Comparison of ENCODE assay signal across 14 mouse cellular contexts in genomic region chr4:43447251-43447650, GRCm38 (mm10). TPM values are rescaled to one million over a fixed set of nuclear protein-coding genes. Genes with fewer than 3 reads are reported as not detected.
A peak's percentile ranks its signal among the peaks of the same experiment; 100 is the strongest.
DNase-seq lines count a peak whose midpoint lies in the region.
"Had no signal": no experiment of that assay in that cellular context is flagged by ENCODE, and none has a peak within 500 bp of the region (broad histone marks: within the 10 kb centered on the region; RNA-seq: fewer than 3 reads in every experiment).

No protein-coding gene starts in this region.

- peak; percentile 63 for DNase-seq in left cerebral cortex, postnatal 4 days
- DNase-seq in left cerebral cortex, adult 8-10 months (ENCODE audit: low spot score in 2 of 2): no peak
- peak; percentile 77 for DNase-seq in adrenal gland, postnatal 10 days
- DNase-seq in gastrocnemius, adult 18-20 months (ENCODE audit: low spot score): peak; percentile 66
- peak; percentile 66 for DNase-seq in skeletal muscle tissue, adult 2 months (ENCODE audit: low read depth, low spot score)
- no peak for DNase-seq in thymus, postnatal 25 days
- no peak for DNase-seq in kidney, postnatal 4 days
- DNase-seq: cerebellum, adult 9-10 months; kidney, adult 11 months; lung, postnatal 14 days; thymus, adult 2 months had no signal

- intact Hi-C loops in left cerebral cortex, postnatal 4 days (cut with DNase I): no loop called here

RNA-seq across cellular contexts. Expression of gene Tesk1, which starts 5.5 kb away (rescaled TPM):
- 100 to 1,000 TPM; 106 to 108 TPM for total RNA-seq in left cerebral cortex, postnatal 4 days (2021)
- 10 to 100 TPM; 91.7 to 98.0 (median 95.6) TPM for total RNA-seq in left cerebral cortex, adult 8-10 months (2022)
- 10 to 100 TPM; 55.3 to 58.2 TPM for total RNA-seq in adrenal gland, postnatal 10 days (2021)
- total RNA-seq in gastrocnemius, adult 18-20 months (2021): 10 to 100 TPM; 56.2 to 60.8 TPM

RNA-seq across cellular contexts. Expression of gene Cd72, which starts 7.2 kb away (rescaled TPM):
- not detected for total RNA-seq in left cerebral cortex, postnatal 4 days (2021)
- total RNA-seq in left cerebral cortex, adult 8-10 months (2022): 1 to 10 TPM in 3 of 4 experiments, under 1 TPM in 1; 0.38 to 2.9 (median 1.6) TPM
- total RNA-seq in adrenal gland, postnatal 10 days (2021): 1 to 10 TPM; 1.9 to 3.2 TPM
- under 1 TPM in 1 of 2 experiments, not detected in 1; 0.21 TPM for total RNA-seq in gastrocnemius, adult 18-20 months (2021)

RNA-seq across cellular contexts. Expression of gene Fam166b, which starts 18.3 kb away (rescaled TPM):
- total RNA-seq in left cerebral cortex, postnatal 4 days (2021): 1 to 10 TPM; 1.0 to 1.3 TPM
- 1 to 10 TPM; 1.3 to 1.9 (median 1.4) TPM for total RNA-seq in left cerebral cortex, adult 8-10 months (2022)
- total RNA-seq in adrenal gland, postnatal 10 days (2021): under 1 TPM; 0.27 to 0.97 TPM
- not detected for total RNA-seq in gastrocnemius, adult 18-20 months (2021)
- total RNA-seq: CH12.LX had no signal

RNA-seq across cellular contexts. Expression of gene Sit1, which starts 36.3 kb away (rescaled TPM):
- total RNA-seq in left cerebral cortex, postnatal 4 days (2021): not detected
- under 1 TPM in 1 of 4 experiments, not detected in 3; 0.46 TPM for total RNA-seq in left cerebral cortex, adult 8-10 months (2022)
- under 1 TPM; 0.51 to 0.64 TPM for total RNA-seq in adrenal gland, postnatal 10 days (2021)
- total RNA-seq in gastrocnemius, adult 18-20 months (2021): not detected
- total RNA-seq: layer of hippocampus, postnatal 25 days; left cerebral cortex, postnatal 36 days had no signal

RNA-seq across cellular contexts. Expression of gene Ccdc107, which starts 45.4 kb away (rescaled TPM):
- total RNA-seq in left cerebral cortex, postnatal 4 days (2021): 10 to 100 TPM; 29.9 to 34.3 TPM
- total RNA-seq in left cerebral cortex, adult 8-10 months (2022): 10 to 100 TPM; 26.5 to 37.8 (median 30.1) TPM
- total RNA-seq in adrenal gland, postnatal 10 days (2021): 10 to 100 TPM; 41.1 to 45.5 TPM
- 10 to 100 TPM; 21.9 to 26.8 TPM for total RNA-seq in gastrocnemius, adult 18-20 months (2021)

Comparison
In these comparisons a context has a peak if more than half of its experiments do, and no peak if none do; other contexts are left out.
1. DNase-seq: peak in left cerebral cortex, postnatal 4 days (single experiment), adrenal gland, postnatal 10 days (single experiment), gastrocnemius, adult 18-20 months (single experiment) and skeletal muscle tissue, adult 2 months (single experiment); none in left cerebral cortex, adult 8-10 months (0 of 2), thymus, postnatal 25 days (single experiment) and kidney, postnatal 4 days (0 of 2).